Mouse (Mus musculus): ENCODE measurements around the gene Oip5.

Oip5 gene

GRCm38 (mm10) chr2:119587383-119587782, 30.9 kb downstream of the Oip5 start:
- peak; percentile 68 to 88 for DNase-seq (ENCODE audit: low spot score in 2 of 2)

DNA sequence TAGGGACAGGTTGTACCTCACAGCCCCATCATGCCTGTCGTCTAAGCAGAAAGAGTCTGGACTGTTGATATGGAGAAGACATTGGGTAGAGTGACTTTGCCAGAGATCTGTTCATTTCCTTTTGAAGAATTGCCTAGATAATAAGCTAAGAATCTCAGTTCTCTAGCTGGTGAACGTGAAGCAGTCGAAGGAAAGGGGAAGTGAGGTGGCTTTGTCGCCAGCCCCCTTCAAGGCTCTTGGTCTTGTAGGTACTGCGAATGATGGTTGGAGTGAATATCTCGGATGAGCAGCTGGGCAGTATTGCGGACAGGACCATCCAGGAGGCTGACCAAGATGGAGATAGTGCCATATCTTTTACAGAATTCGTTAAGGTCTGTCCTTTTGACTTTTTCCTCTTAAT, 34.0 kb downstream of the Oip5 start:
- no peak for DNase-seq (ENCODE audit: low spot score in 2 of 2)

DNA sequence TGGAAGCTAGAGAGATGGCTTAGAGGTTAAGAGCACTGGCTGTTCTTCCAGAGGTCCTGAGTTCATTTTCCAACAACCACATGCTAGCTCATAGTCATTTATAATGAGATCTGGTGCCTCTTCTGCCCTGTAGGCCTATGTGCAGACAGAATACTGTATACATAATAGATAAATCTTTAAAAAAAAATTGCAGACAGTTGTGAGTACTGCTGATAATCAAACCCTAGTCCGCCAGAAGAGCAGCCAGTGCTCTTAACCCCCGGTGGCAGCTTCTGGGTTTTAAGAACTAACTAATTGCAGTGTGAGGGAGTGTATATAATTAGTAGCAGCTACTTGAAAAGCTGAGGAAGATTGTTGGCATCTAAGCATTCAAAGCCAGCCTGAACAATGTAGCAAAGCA, 34.8 kb downstream of the Oip5 start:
- DNase-seq (ENCODE audit: low spot score in 2 of 2) = no peak

GRCm38 (mm10) chr2:119581571-119581970, 36.7 kb downstream of the Oip5 start:
- DNase-seq (ENCODE audit: low spot score in 2 of 2) = no peak

- no peak for DNase-seq (ENCODE audit: low spot score in 2 of 2)
Observed at GRCm38 (mm10) chr2:119572471-119572870, 45.8 kb downstream of the Oip5 start.

GRCm38 (mm10) chr2:119566182-119566855, 52.0 kb downstream of the Oip5 start:
- no peak for DNase-seq (ENCODE audit: low spot score in 2 of 2)

DNA sequence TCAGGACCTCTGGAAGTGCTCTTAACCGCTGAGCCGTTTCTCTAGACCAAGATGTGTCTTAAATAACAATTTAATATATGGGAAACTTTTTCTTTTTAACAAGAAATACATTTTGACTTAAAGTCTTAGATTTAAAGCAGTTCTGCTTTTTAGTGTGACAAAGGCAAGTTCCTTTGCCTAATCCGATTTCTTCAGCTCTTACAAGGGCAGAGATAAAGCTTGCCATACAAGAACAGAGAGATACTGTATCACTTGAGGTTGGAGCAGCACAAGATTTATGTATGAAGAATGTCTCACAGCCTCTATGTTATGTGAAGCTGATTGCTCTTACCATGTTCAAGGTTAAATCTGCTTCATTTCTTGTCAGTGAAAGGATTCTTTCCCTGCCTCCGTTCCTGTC, 53.0 kb downstream of the Oip5 start:
- DNase-seq (ENCODE audit: low spot score in 2 of 2) = no peak

DNA sequence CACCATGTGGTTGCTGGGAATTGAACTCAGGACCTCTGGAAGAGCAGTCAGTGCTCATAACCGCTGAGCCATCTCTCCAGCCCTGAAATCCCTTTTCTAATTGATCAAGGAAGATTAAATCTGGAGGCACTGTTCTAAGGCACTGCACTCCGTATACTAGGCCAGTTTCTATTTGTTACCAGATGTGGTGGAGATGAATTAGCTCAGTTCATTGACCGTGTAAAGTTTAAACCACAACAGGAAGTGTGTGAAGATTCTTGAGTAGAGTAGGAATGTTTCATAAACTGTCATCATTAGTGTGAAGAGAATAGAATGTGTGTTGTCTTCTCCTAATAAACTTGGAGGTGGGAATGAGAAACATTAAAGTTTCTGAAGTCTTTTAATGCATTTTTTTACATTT, 56.5 kb downstream of the Oip5 start:
- DNase-seq (ENCODE audit: low spot score in 2 of 2) = no peak

All from spleen, postnatal 10 days (tissue).